Mouse (Mus musculus) ES-E14 (cell line): ENCODE measurements at regions not wholly inside any gene's neighbourhood (a gene's known extent, or its start where the extent isn't known, plus 50 kb on each side); places are given as distances from the start of the nearest gene placed in this dataset.

ENCODE experiments used
- DNase-seq: peaks from one replicate; pipeline ENCODE4 v3.0.0-alpha.2; 2013; ENCODE audit warnings: low read depth, low spot score
- H3K27ac ChIP-seq: 2 replicates; pipeline ENCODE4 v1.5.1; 2012; ENCODE audit warnings: low read depth, mild to moderate bottlenecking, low read length, moderate library complexity, mixed read lengths; ENCODE audit not compliant: poor library complexity, insufficient read depth, severe bottlenecking
- H3K36me3 ChIP-seq: 2 replicates; pipeline ENCODE4 v1.6.1; 2012; ENCODE audit warnings: mild to moderate bottlenecking, low read length, moderate library complexity, mixed read lengths; ENCODE audit not compliant: control insufficient read depth, poor library complexity, insufficient read depth, severe bottlenecking
- H3K4me1 ChIP-seq, 2 experiments: fragments of 150-350 bp in 1 of 2; sonication (generic) in 1 of 2; 2 replicates each; pipeline ENCODE4 v1.6.1; 2012; ENCODE audit warnings: low read length in 2 of 2, mild to moderate bottlenecking in 1 of 2, mixed read lengths in 1 of 2; ENCODE audit not compliant: control insufficient read depth in 2 of 2, insufficient read depth in 2 of 2, poor library complexity in 1 of 2
- H3K4me3 ChIP-seq, 2 experiments: fragments of 150-350 bp in 1 of 2; sonication (generic) in 1 of 2; 2 replicates each; pipeline ENCODE4 v1.5.1; 2012; ENCODE audit warnings: low read length in 2 of 2, low read depth in 1 of 2, mild to moderate bottlenecking in 1 of 2, mixed read lengths in 1 of 2; ENCODE audit not compliant: insufficient read depth in 1 of 2, poor library complexity in 1 of 2, severe bottlenecking in 1 of 2
- H3K9ac ChIP-seq: 2 replicates; pipeline ENCODE4 v1.6.1; 2012; ENCODE audit warnings: low read depth, mild to moderate bottlenecking, low read length, mixed read lengths; ENCODE audit not compliant: poor library complexity, insufficient read depth, severe bottlenecking
- H3K9me3 ChIP-seq: fragments of 150-350 bp; sonication (generic); 2 replicates; pipeline ENCODE4 v1.6.1; 2012; ENCODE audit warnings: low read depth, mild to moderate bottlenecking, low read length; ENCODE audit not compliant: control insufficient read depth, insufficient read depth
- CHD2 ChIP-seq: IDR thresholded peaks from 2 replicates; pipeline ENCODE4 v1.6.1; 2014; ENCODE audit warnings: mild to moderate bottlenecking, low read depth, low read length, inconsistent platforms
- HCFC1 ChIP-seq: IDR thresholded peaks from 2 replicates; pipeline ENCODE4 v1.6.1; 2012; ENCODE audit warnings: low read length, inconsistent platforms, borderline replicate concordance; ENCODE audit not compliant: insufficient read depth
- MAFK ChIP-seq: IDR thresholded peaks from 2 replicates; pipeline ENCODE4 v1.6.1; 2014; ENCODE audit warnings: mild to moderate bottlenecking, low read depth, low read length, inconsistent platforms; ENCODE audit not compliant: insufficient read depth
- ZC3H11A ChIP-seq: IDR thresholded peaks from 2 replicates; pipeline ENCODE4 v1.6.1; 2012; ENCODE audit warnings: low read depth, mild to moderate bottlenecking, inconsistent platforms, low read length, borderline replicate concordance
- ZNF384 ChIP-seq: IDR thresholded peaks from 2 replicates; pipeline ENCODE4 v1.6.1; 2012; ENCODE audit warnings: low read depth, low read length, inconsistent platforms
- in situ Hi-C, 2 experiments: fragments of 600-800 bp; cut with MboI; formaldehyde crosslinking; loops; one replicate each; pipeline ENCODE4 v1.15.1; 2025; ENCODE audit warnings: low sequenced_read_pairs in 2 of 2, inconsistent platforms in 1 of 2; ENCODE audit not compliant: unreplicated experiment in 2 of 2

- TF ChIP-seq ZNF384 (no peak), CHD2 (no peak), HCFC1 (no peak), ZC3H11A (no peak), MAFK (no peak)
- in situ Hi-C loops, result no loop called here
These were observed 223.8 kb upstream of the Erbb4 start for GRCm38 (mm10) chr1:69331418-69332254.

GRCm38 (mm10) chr1:69329399-69329798, 221.5 kb upstream of the Erbb4 start:
- no peak for TF ChIP-seq MAFK
- no peak for TF ChIP-seq ZNF384
- TF ChIP-seq CHD2, result no peak
- no peak for TF ChIP-seq HCFC1
- no peak for TF ChIP-seq ZC3H11A
- no peak overlapping the region for H3K4me3 ChIP-seq
- in situ Hi-C loops, result no loop called here
- H3K9me3 ChIP-seq, result no peaks in the 10 kb centered on the region
- H3K4me1 ChIP-seq, result no peaks in the 10 kb centered on the region
- no peak overlapping the region for H3K27ac ChIP-seq
- no peak for DNase-seq
- H3K36me3 ChIP-seq, result no peaks in the 10 kb centered on the region
- no peak overlapping the region for H3K9ac ChIP-seq

More at GRCm38 (mm10) chr1:69331418-69332254, 223.8 kb upstream of the Erbb4 start:
- no peaks in the 10 kb centered on the region for H3K4me1 ChIP-seq
- DNase-seq, result no peak
- no peak overlapping the region for H3K4me3 ChIP-seq
- H3K9ac ChIP-seq, result no peak overlapping the region
- H3K36me3 ChIP-seq, result no peaks in the 10 kb centered on the region
- no peaks in the 10 kb centered on the region for H3K9me3 ChIP-seq
- H3K27ac ChIP-seq, result no peak overlapping the region

GRCm38 (mm10) chr1:69326711-69327110, 218.9 kb upstream of the Erbb4 start:
- H3K4me1 ChIP-seq, result no peaks in the 10 kb centered on the region
- in situ Hi-C loops, result no loop called here
- H3K9me3 ChIP-seq, result no peaks in the 10 kb centered on the region
- no peak overlapping the region for H3K4me3 ChIP-seq
- no peak overlapping the region for H3K9ac ChIP-seq
- no peak for DNase-seq
- TF ChIP-seq ZC3H11A (no peak), MAFK (no peak), CHD2 (no peak), ZNF384 (no peak)
- H3K27ac ChIP-seq, result no peak overlapping the region
- H3K36me3 ChIP-seq, result no peaks in the 10 kb centered on the region

- no peaks in the 10 kb centered on the region for H3K4me1 ChIP-seq
- no peak overlapping the region for H3K4me3 ChIP-seq
- H3K9ac ChIP-seq, result no peak overlapping the region
- DNase-seq, result no peak
- in situ Hi-C loops, result no loop called here
- TF ChIP-seq MAFK (no peak), CHD2 (no peak), ZNF384 (no peak), HCFC1 (no peak), ZC3H11A (no peak)
- H3K36me3 ChIP-seq, result no peaks in the 10 kb centered on the region
- no peaks in the 10 kb centered on the region for H3K9me3 ChIP-seq
- no peak overlapping the region for H3K27ac ChIP-seq
These were observed 211.7 kb upstream of the Erbb4 start for GRCm38 (mm10) chr1:69319526-69319925.

GRCm38 (mm10) chr1:69296816-69297215, 189.0 kb upstream of the Erbb4 start:
- Histone ChIP-seq H3K9ac (no peak overlapping the region), H3K4me3 (no peak overlapping the region), H3K27ac (no peak overlapping the region), H3K9me3 (no peaks in the 10 kb centered on the region), H3K4me1 (no peaks in the 10 kb centered on the region), H3K36me3 (no peaks in the 10 kb centered on the region)
- TF ChIP-seq HCFC1 (no peak), CHD2 (no peak)
- DNase-seq, result no peak
- in situ Hi-C loops, result no loop called here
